ENCODE assay signal across 12 mouse cellular contexts in the genomic region with DNA sequence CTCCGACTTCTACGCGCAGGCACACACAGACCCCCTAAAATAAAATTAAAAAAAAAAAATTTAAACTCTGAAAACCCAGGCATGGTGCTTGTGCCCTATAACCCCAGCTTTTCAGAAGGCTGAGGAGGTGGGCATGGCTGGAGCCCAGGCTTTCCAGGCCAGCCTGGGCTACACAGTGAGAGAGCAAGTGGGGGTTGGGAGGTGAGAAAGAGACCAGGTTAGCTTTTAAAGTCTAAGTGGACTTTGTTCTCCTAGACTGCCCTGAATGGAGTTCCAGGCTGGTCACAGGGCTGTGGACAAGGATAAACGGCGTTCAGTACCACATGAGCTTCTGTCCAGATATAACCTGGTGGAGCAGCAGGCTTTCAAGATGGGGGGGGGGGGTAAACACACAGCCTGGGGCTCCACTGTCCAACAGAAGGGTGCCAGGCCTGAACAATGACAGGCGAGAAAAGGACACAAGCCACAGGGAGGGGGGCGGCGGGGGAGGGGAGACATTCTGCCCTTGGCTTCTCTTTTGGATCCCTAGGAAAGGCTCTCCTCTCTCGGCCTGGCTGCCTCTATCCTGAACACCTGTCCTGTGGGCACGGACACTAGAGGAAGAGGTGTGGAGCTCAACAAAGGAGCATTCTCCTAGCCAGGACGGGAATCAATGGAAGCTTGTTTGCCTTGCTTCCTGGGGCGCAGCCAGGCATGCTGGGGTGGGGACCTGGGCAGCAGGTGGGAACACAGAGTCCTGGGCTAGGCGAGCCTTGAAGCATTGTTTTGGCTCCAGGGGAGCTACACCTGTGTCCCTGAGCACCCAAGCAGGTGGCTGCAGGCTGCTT. TPM values are rescaled to one million over a fixed set of nuclear protein-coding genes. Genes with fewer than 3 reads are reported as not detected.
A peak's percentile ranks its signal among the peaks of the same experiment; 100 is the strongest.
DNase-seq lines count a peak whose midpoint lies in the region; ATAC-seq and TF ChIP-seq lines count a peak whose summit lies in the region.
"Had no signal": no experiment of that assay in that cellular context is flagged by ENCODE, and none has a peak within 500 bp of the region (broad histone marks: within the 10 kb centered on the region; RNA-seq: fewer than 3 reads in every experiment).

No protein-coding gene starts in this region.

- H3K27me3 ChIP-seq in hindbrain, embryonic 11.5 days (ENCODE audit: control insufficient read depth, insufficient read depth, low read length) = no peaks in the 10 kb centered on the region
- no peaks in the 10 kb centered on the region for H3K27me3 ChIP-seq in hindbrain, postnatal 0 days (ENCODE audit: insufficient read depth, low read length)
- no peaks in the 10 kb centered on the region for H3K27me3 ChIP-seq in intestine, embryonic 14.5 days (replicated peaks; ENCODE audit: control insufficient read depth, insufficient read depth, low read length)
- H3K27me3 ChIP-seq: limb, embryonic 15.5 days had no signal

- WGBS in hindbrain, embryonic 11.5 days = 54% methylated on average over 13 of the region's 13 CpGs
- 63% methylated on average over 13 of the region's 13 CpGs for WGBS in hindbrain, postnatal 0 days
- WGBS in intestine, embryonic 14.5 days = 67% methylated on average over 13 of the region's 13 CpGs

- no peak overlapping the region for H3K4me3 ChIP-seq in hindbrain, embryonic 11.5 days (ENCODE audit: low read depth, low read length)
- H3K4me3 ChIP-seq in hindbrain, postnatal 0 days (ENCODE audit: low read length) = no peak overlapping the region
- H3K4me3 ChIP-seq in intestine, embryonic 14.5 days (ENCODE audit: low read depth, low read length) = no peak overlapping the region
- H3K4me3 ChIP-seq: limb, embryonic 15.5 days had no signal

- no peaks in the 10 kb centered on the region for H3K9me3 ChIP-seq in hindbrain, embryonic 11.5 days (ENCODE audit: control insufficient read depth, low read length)
- H3K9me3 ChIP-seq in hindbrain, postnatal 0 days (ENCODE audit: low read length) = no peaks in the 10 kb centered on the region
- H3K9me3 ChIP-seq in intestine, embryonic 14.5 days (ENCODE audit: control insufficient read depth, low read length) = no peaks in the 10 kb centered on the region
- H3K9me3 ChIP-seq: limb, embryonic 15.5 days had no signal

- 0 out of 2 replicates have a peak, but pooled peaks have one; percentile 25 for ATAC-seq in hindbrain, embryonic 11.5 days (ENCODE audit: low FRiP score)
- no peak for ATAC-seq in hindbrain, postnatal 0 days
- ATAC-seq in intestine, embryonic 14.5 days (replicated peaks; ENCODE audit: low FRiP score, low TSS enrichment, low read depth) = peak; percentile 37; the same call in 1 of the 2 replicates

- peak overlapping the region; percentile 13; the same call in 1 of the 2 replicates for H3K27ac ChIP-seq in hindbrain, embryonic 11.5 days (ENCODE audit: low read depth, low read length)
- H3K27ac ChIP-seq in hindbrain, postnatal 0 days = no peak overlapping the region
- peak overlapping the region; percentile 67 for H3K27ac ChIP-seq in intestine, embryonic 14.5 days (ENCODE audit: low read depth)
- H3K27ac ChIP-seq: limb, embryonic 15.5 days had no signal

- no peak for TF ChIP-seq CTCF in hindbrain, postnatal 0 days (IDR thresholded peaks at IDR 0.05; ENCODE audit: low read depth)

- no peaks in the 10 kb centered on the region for H3K36me3 ChIP-seq in hindbrain, embryonic 11.5 days (ENCODE audit: control insufficient read depth, insufficient read depth, low read length)
- no peaks in the 10 kb centered on the region for H3K36me3 ChIP-seq in hindbrain, postnatal 0 days (ENCODE audit: insufficient read depth, low read length)
- no peaks in the 10 kb centered on the region for H3K36me3 ChIP-seq in intestine, embryonic 14.5 days (ENCODE audit: control insufficient read depth, insufficient read depth, low read length)
- H3K36me3 ChIP-seq: limb, embryonic 15.5 days had no signal

- H3K4me1 ChIP-seq in hindbrain, embryonic 11.5 days (replicated peaks; ENCODE audit: control insufficient read depth, insufficient read depth, low read length) = peaks cover 3% of the 10 kb centered on the region; the same call in 1 of the 2 replicates
- H3K4me1 ChIP-seq in hindbrain, postnatal 0 days (ENCODE audit: insufficient read depth, low read length) = 0 out of 2 replicates have a peak, but pooled peaks cover 6% of the 10 kb centered on the region
- H3K4me1 ChIP-seq in intestine, embryonic 14.5 days (replicated peaks; ENCODE audit: control insufficient read depth, insufficient read depth, low read length) = 0 out of 2 replicates have a peak, but pooled peaks cover 5% of the 10 kb centered on the region

- no peak overlapping the region for H3K9ac ChIP-seq in hindbrain, embryonic 11.5 days (ENCODE audit: low read depth, low read length)
- H3K9ac ChIP-seq in hindbrain, postnatal 0 days (replicated peaks; ENCODE audit: low read length) = no peak overlapping the region
- no peak overlapping the region for H3K9ac ChIP-seq in intestine, embryonic 14.5 days (ENCODE audit: low read length)
- H3K9ac ChIP-seq: limb, embryonic 15.5 days had no signal

- peak; percentile 33 for DNase-seq in hindbrain, embryonic 11.5 days (ENCODE audit: low spot score)
- DNase-seq in hindbrain, postnatal 0 days (ENCODE audit: low spot score) = no peak
- DNase-seq in thymus, postnatal 4 days = peak; percentile 29
- DNase-seq in thymus, adult 18-20 months = no peak
- DNase-seq in intestine, embryonic 14.5 days (ENCODE audit: low spot score) = peak; percentile 57
- no peak for DNase-seq in right cerebral cortex, postnatal 14 days
- no peak for DNase-seq in urinary bladder, postnatal 4 days (ENCODE audit: low spot score in 2 of 2)
- DNase-seq in B cell, adult 2 months = no peak

- H3K4me2 ChIP-seq in hindbrain, embryonic 11.5 days (replicated peaks; ENCODE audit: low read depth, low read length) = no peak overlapping the region
- H3K4me2 ChIP-seq in hindbrain, postnatal 0 days (ENCODE audit: low read depth, low read length) = no peak overlapping the region
- H3K4me2 ChIP-seq in intestine, embryonic 14.5 days (ENCODE audit: low read length) = no peak overlapping the region
- H3K4me2 ChIP-seq: limb, embryonic 15.5 days had no signal

RNA-seq across cellular contexts. Expression of gene Gm8439, which starts 27.9 kb away (rescaled TPM):
- polyA plus RNA-seq in hindbrain, embryonic 11.5 days (2014; fragmentation: Nextera tagmentation; extraction: Ambion mirVana) = not detected in 2 replicates
- not detected in 2 replicates for total RNA-seq in hindbrain, postnatal 0 days (2014; rRNA removed)
- polyA plus RNA-seq in hindbrain, postnatal 0 days (2015; fragmentation: Nextera tagmentation; extraction: Ambion mirVana) = not detected in 2 replicates
- not detected in 2 replicates for polyA plus RNA-seq in intestine, embryonic 14.5 days (2014; fragmentation: Nextera tagmentation; extraction: Ambion mirVana)
- total RNA-seq: CH12.LX; gastrocnemius, adult 8-10 months; neutrophil, adult 5-6 weeks had no signal
- polyA plus RNA-seq: limb, embryonic 15.5 days had no signal

RNA-seq across cellular contexts. Expression of gene Ctps, which starts 46.3 kb away (rescaled TPM):
- polyA plus RNA-seq in hindbrain, embryonic 11.5 days (2014; fragmentation: Nextera tagmentation; extraction: Ambion mirVana) = 118 and 138 TPM in 2 replicates
- 42.2 and 52.0 TPM in 2 replicates for total RNA-seq in hindbrain, postnatal 0 days (2014; rRNA removed)
- polyA plus RNA-seq in hindbrain, postnatal 0 days (2015; fragmentation: Nextera tagmentation; extraction: Ambion mirVana) = 61.4 and 65.0 TPM in 2 replicates
- 94.5 and 107 TPM in 2 replicates for polyA plus RNA-seq in intestine, embryonic 14.5 days (2014; fragmentation: Nextera tagmentation; extraction: Ambion mirVana)

RNA-seq across cellular contexts. Expression of gene Cited4, which starts 50.0 kb away (rescaled TPM):
- polyA plus RNA-seq in hindbrain, embryonic 11.5 days (2014; fragmentation: Nextera tagmentation; extraction: Ambion mirVana) = 6.9 and 7.8 TPM in 2 replicates
- 11.1 and 11.7 TPM in 2 replicates for total RNA-seq in hindbrain, postnatal 0 days (2014; rRNA removed)
- 5.3 and 5.4 TPM in 2 replicates for polyA plus RNA-seq in hindbrain, postnatal 0 days (2015; fragmentation: Nextera tagmentation; extraction: Ambion mirVana)
- 0.77 and 1.2 TPM in 2 replicates for polyA plus RNA-seq in intestine, embryonic 14.5 days (2014; fragmentation: Nextera tagmentation; extraction: Ambion mirVana)
- total RNA-seq: neutrophil, adult 5-6 weeks had no signal

Comparison
In these comparisons a context has a peak if more than half of its experiments do, and no peak if none do; other contexts are left out.
1. DNase-seq: peak in hindbrain, embryonic 11.5 days (single experiment), thymus, postnatal 4 days (single experiment) and intestine, embryonic 14.5 days (single experiment); none in hindbrain, postnatal 0 days (single experiment), thymus, adult 18-20 months (0 of 2), right cerebral cortex, postnatal 14 days (single experiment), urinary bladder, postnatal 4 days (0 of 2) and B cell, adult 2 months (0 of 2).